Mouse (Mus musculus): ENCODE results near the gene Auts2.

Auts2 gene

DNA sequence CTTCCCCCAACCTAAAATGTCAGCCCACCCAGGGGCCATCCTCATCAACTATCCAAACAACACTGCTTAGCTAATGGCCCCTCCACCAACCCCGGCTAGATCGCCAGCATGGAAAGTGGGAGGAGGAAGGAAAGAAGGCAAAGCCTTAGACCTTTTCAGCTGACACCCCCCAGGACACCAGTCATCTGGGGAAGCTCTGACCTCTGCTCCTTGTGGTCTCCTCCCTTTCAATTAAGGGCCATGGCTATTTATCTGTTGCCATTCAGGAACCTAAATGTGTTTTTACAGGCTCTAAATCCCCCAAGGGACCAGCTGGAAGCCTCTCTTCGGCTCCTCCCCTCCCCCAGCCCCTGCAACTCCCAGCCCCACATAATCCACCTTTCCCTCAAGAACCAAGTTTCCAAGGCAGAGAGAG is 42.3 kb downstream of the Auts2 start:
- DNase-seq (ENCODE audit: low spot score in 2 of 2): no peak

GRCm38 (mm10) chr5:132498896-132499295 is 44.2 kb downstream of the Auts2 start:
- DNase-seq (ENCODE audit: low spot score in 2 of 2): no peak

GRCm38 (mm10) chr5:132498045-132498444 is 45.1 kb downstream of the Auts2 start:
- no peak for DNase-seq (ENCODE audit: low spot score in 2 of 2)

DNA sequence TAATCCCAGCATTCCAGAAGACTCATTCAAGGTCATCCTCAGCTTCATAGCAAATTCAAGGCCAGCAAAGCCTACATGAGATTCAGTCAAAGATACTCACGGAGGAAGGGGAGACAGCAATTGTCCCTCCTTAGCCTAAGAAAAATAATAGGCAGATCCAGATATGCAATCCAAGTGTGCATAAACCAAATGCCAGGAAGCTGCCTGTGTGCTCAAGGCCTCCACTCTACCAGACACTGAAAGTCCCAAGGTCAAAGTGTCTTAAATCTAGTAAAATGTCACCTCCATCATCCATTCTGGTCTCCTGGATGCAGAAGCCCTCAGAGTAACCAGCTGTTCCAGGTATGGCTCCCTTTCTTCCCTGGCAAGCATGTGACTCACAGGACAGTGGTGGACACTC is 50.4 kb downstream of the Auts2 start:
- no peak for DNase-seq (ENCODE audit: low spot score in 2 of 2)

- no peak for DNase-seq (ENCODE audit: low spot score in 2 of 2)
Observed at GRCm38 (mm10) chr5:132492040-132492439, 51.1 kb downstream of the Auts2 start.

- DNase-seq (ENCODE audit: low spot score in 2 of 2): no peak
Observed at GRCm38 (mm10) chr5:132491508-132491907, 51.6 kb downstream of the Auts2 start.

- DNase-seq (ENCODE audit: low spot score in 2 of 2): no peak
Observed at GRCm38 (mm10) chr5:132490326-132490725, 52.8 kb downstream of the Auts2 start.

GRCm38 (mm10) chr5:132489736-132490313 is 53.3 kb downstream of the Auts2 start:
- no peak for DNase-seq (ENCODE audit: low spot score in 2 of 2)

GRCm38 (mm10) chr5:132486831-132487230 is 56.3 kb downstream of the Auts2 start:
- no peak for DNase-seq (ENCODE audit: low spot score in 2 of 2)

DNA sequence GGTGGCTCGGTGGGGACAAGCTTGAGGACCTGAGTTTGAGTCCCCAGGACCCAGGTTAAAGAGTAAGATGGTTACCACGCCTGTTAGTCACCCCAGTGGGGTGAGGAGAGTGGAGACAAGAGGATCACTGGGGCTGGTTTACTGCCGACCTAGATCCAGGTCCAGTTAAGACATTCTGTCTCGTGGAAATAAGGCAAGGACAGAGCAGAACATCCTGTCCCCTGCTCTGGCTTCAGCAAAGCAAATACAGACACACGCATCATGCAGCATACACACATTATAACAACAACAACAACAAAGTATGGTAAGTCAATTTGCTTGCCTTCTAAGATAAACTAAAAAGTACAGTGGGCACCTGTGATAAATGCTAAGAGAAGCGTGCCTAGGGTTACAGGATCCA is 57.1 kb downstream of the Auts2 start:
- DNase-seq (ENCODE audit: low spot score in 2 of 2): no peak

DNA sequence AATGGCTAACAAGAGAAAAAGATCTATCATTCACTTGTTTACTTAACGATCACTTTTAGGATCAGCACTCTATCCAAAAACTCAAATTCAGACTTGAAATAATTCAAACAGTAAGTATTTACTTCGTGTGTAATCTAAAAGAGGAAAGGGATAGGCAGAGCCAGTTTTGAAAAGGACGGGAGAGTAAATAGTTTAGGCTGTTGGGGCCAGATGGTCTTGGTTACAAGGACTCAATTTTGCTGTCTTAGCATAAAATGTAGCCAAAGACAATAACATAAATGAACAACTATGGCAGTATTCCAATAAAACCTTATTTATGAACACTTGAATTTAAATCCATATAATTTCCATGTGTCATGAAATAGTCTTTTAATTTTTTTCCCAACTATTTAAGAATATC is 57.7 kb downstream of the Auts2 start:
- no peak for DNase-seq (ENCODE audit: low spot score in 2 of 2)

GRCm38 (mm10) chr5:132481476-132481875 is 61.7 kb downstream of the Auts2 start:
- DNase-seq (ENCODE audit: low spot score in 2 of 2): no peak

- DNase-seq (ENCODE audit: low spot score in 2 of 2): no peak
Observed at GRCm38 (mm10) chr5:132480461-132480860, 62.7 kb downstream of the Auts2 start.

DNA sequence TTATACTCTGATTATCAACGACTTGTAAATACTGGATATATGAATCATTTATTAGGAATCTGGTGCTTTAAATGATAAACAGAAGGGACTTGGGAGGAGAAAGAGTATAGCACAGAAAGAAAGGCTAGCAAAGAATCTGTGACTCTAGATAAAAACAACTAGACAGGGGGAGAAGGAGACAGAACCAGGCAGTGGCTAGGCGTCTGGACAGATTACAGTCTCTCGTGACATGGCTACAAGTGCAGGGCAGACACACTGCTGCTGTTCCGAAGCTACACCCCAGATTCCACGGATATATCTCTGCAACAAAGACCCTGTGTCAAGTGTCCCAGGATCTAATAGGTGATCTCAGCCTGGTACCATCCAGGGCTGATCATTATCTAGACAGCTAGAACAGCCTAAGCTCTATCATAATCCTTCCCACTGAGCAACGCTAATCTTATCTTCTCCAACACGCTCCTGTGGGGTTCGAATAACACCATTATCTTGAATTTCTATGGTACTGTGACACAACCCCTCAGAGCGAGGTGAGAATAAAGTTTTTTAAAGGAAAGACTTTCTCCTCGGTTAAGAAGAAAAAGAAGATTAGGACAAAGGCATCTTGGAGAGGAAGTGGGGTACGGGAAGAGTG is 63.8 kb downstream of the Auts2 start:
- no peak for DNase-seq (ENCODE audit: low spot score in 2 of 2)

- no peak for DNase-seq (ENCODE audit: low spot score in 2 of 2)
Observed at GRCm38 (mm10) chr5:132477533-132477932, 65.6 kb downstream of the Auts2 start.

- no peak for DNase-seq (ENCODE audit: low spot score in 2 of 2)
Observed at GRCm38 (mm10) chr5:132472905-132473321, 70.2 kb downstream of the Auts2 start.

- DNase-seq (ENCODE audit: low spot score in 2 of 2): no peak
Observed at GRCm38 (mm10) chr5:132472184-132472829, 70.8 kb downstream of the Auts2 start.

DNA sequence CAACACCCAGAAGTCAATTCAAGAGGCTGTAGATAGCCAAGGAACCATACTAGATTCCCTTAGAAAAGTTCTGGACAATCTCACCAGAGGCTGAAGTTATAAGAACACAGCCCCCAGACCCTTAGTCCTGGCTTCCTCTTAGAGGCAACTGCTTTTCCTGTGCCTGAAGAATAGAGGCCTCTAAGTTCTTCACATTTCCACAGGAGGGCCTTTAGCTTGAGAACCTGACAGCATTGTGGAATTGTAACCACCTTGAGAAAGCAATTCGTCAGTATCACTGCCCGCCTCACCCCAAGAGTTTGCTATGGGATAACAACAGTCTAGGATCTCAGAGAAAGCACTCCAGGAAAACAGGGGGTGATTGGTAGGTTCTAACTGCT is 75.8 kb downstream of the Auts2 start:
- no peak for DNase-seq (ENCODE audit: low spot score in 2 of 2)

GRCm38 (mm10) chr5:132466427-132467363 is 76.4 kb downstream of the Auts2 start:
- DNase-seq (ENCODE audit: low spot score in 2 of 2): no peak

GRCm38 (mm10) chr5:132462560-132462959 is 80.6 kb downstream of the Auts2 start:
- no peak for DNase-seq (ENCODE audit: low spot score in 2 of 2)

DNA sequence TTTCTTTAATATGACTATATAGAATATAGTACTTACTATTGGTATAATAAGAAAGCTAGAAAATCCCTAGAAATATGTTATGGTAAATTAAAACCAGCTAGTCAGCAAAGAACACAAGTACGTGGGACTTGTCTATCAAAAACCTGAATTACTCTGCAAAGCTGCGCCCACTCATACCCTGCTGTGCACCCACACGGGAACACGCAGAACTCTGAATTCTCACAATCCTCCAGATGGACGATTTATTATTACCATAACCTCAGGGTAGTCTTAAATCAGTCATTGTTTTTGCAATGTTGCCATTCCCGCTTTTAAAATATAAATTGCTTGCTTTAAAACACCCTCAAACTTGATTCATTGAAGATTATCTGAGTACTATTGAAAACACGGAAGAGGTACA is 84.6 kb downstream of the Auts2 start:
- DNase-seq (ENCODE audit: low spot score in 2 of 2): peak in 1 of 2 experiments; percentile 32

- no peak for DNase-seq (ENCODE audit: low spot score in 2 of 2)
Observed at GRCm38 (mm10) chr5:132452381-132452780, 90.8 kb downstream of the Auts2 start.

All from frontal cortex, postnatal 10 days (tissue).